Mouse (Mus musculus) cortical plate, adult 2 months (tissue): ENCODE data around the gene Mpg.

ENCODE experiments used
- CTCF ChIP-seq: fragments of 200-500 bp; IDR thresholded peaks from 2 replicates; pipeline ENCODE4 v1.5.1; 2011; ENCODE audit warnings: mild to moderate bottlenecking, control low read depth, low read length; ENCODE audit not compliant: insufficient read depth; ENCODE audit errors: extremely low read depth
- POLR2A ChIP-seq: fragments of 200-500 bp; IDR thresholded peaks from 2 replicates; pipeline ENCODE4 v1.6.1; 2011; ENCODE audit warnings: mild to moderate bottlenecking, low read length, control low read depth; ENCODE audit not compliant: insufficient read depth; ENCODE audit errors: extremely low read depth

DNA sequence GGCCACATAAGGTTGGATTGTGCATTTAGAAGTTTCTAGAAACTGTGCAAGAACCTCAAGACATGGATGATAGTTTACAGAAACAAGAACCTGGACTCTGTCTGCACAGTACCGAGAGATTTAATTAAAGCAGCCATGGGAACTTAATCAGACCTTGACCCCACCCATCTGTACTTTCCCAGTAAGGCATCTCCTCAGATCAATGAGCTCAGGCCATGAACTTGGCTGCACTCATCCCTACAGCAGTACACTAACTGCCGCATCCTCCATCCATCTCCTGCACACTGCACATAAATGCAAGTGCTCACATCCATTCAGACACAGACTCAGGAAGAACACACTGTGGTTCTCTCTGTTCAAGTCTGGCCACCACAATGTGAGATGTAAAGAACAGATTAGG lies 54.3 kb downstream of the Mpg start:
- TF ChIP-seq CTCF (no peak), POLR2A (no peak)
